Mouse (Mus musculus): Measurements from ENCODE around the gene Rpl22l1.

The Rpl22l1 gene

GRCm38 (mm10) chr3:28805301-28806097, at the start of gene Rpl22l1:
TSS of gene Rpl22l1 (plus strand) at chr3:28805436.
- DNase-seq (ENCODE audit: low read depth), result peak; percentile 99

GRCm38 (mm10) chr3:28755477-28755876, 49.8 kb upstream of the Rpl22l1 start:
- DNase-seq (ENCODE audit: low read depth), result no peak

DNA sequence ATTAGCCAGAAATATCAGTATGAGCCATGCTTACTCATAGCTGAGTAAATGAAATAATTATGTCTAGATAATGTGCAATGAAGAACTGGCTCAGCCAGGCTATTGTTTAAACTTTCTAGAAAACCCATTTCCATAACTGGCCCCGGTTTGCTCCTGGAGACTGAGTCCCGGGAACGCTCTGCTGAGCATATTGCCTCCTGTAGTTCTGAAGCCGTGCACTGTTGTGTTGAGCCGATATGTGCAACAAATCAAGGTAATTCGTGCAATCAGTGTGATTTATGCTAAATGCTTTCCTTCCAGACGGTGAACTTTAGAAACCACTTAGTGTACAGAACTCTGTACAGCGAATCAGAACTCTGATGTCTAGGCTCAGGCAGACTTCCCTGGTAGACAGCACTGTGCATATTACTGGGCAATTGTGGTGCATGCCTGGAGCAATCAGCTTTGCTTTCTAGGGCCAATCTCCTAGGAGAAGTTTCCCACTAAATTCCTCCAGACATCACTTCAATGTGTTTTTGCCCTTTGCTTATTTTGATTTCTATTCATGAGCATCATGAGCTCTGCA, 43.9 kb upstream of the Rpl22l1 start:
- no peak for DNase-seq (ENCODE audit: low read depth)

DNA sequence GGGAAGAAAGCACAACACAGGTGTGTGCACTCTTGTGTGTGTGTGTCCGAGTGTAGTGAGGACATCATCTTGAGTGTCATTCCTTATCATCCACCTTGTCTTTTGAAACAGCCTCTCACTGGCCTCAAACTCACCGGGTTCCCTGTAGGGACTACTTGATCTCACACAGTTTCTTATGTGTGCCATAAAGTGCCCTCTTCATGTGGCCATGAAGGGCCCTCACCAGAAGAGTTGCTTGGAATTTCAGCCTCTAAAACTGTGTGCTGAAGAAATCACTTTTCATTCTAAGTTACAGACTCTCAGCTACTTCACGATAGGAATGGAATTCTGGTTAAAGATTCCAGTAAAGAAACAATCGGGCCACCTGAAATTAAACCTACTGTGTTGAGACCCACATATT, 38.3 kb upstream of the Rpl22l1 start:
- no peak for DNase-seq (ENCODE audit: low read depth)

GRCm38 (mm10) chr3:28768222-28768621, 37.0 kb upstream of the Rpl22l1 start:
- no peak for DNase-seq (ENCODE audit: low read depth)

DNA sequence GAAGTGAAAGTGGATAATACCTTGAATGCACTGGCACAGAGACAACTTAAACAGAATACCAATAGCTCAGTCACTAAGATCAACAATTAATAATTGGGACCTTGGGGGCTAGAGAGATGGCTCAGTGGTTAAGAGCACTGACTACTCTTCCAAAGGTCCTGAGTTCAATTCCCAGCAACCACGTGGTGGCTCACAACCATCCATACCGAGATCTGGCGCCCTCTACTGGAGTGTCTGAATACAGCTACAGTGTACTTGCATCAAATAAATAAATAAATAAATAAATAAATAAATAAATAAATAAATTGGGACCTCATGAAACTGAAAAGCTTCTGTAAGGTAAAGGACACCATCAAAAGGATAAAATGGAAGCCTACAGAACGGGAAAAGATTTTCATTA, 32.3 kb upstream of the Rpl22l1 start:
- peak; percentile 32 for DNase-seq (ENCODE audit: low read depth)

DNA sequence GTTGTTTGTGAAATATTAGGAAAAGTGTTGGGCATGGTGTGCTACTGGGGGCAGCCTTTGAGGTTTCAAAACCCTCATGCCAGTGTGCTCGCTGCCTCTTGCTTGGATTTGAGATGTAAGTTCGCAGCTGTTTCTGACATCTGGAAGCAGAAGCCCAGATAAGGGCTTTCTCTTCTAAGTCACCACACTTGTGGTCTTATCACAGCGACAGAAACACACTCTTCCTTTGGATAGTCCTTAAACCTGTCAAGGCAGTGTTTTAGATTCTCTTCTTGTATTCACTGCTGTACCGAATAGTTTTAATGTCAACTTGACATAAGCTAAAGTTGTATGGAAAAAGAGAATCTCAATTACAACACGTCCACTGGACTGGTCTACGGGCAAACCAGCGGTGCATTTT, 29.9 kb upstream of the Rpl22l1 start:
- no peak for DNase-seq (ENCODE audit: low read depth)

DNA sequence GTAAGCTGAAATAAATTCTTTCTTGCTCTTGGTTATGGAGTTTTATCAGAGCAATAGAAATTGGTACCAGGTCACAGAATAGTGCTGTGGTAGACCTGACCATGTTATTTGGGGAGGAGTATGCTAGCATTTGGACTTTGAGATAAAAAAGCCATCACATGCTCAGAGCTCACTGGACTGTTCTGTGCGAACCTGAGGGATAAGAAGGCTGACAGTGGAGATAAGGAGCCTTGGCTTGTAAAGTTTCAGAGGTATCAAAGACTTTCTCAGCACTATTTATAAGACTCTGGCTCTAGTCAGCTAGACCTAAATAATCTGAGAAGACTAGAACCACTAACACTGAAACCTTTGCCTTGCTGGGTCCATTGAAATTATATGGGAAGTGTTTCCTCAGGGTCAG, 29.3 kb upstream of the Rpl22l1 start:
- DNase-seq (ENCODE audit: low read depth), result no peak

GRCm38 (mm10) chr3:28776491-28776890, 28.7 kb upstream of the Rpl22l1 start:
- DNase-seq (ENCODE audit: low read depth), result no peak

DNA sequence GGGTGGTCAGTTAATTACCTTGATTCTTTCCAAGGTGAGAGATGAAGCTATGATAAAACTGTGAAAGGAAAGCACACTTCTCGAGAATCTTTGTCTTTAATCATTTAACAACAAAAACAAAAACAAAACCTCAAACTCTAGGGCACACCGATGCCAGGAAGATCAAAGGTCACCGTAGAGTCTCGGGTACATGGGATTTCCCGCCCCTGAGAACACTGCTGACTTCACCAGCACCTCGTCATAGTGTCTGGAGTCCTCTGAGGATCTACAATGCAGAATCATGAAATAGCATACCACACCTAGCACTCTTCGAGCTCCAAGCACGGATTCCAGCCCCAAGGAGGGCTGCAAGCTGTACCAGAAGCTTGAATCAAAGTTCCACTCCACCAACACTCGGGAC, 24.7 kb upstream of the Rpl22l1 start:
- DNase-seq (ENCODE audit: low read depth), result peak; percentile 71

- peak; percentile 96 for DNase-seq (ENCODE audit: low read depth)
Measured at GRCm38 (mm10) chr3:28780994-28781393, 24.2 kb upstream of the Rpl22l1 start, which contains the start of gene Eif5a2. TSS of gene Eif5a2 (plus strand) at chr3:28781276.

DNA sequence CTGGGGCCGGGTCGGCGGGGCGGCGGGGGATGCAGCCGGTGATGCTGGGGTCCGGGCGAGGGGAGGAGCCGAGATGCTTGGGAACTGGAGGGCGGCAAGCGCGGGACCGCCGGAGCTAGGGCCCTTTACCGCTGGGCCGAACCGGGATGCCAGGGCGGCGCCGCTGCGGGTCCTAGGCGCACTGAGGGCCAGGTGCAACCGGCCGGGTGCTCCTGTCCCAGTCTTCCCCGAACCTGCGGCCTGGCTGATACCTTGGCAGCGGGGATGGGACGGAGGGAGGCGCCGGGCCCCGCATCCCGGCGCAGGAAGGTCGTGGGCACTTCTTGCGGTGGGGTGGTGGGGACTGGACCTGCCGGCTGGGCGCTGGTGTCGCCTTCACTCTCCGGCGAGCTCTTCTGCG, 23.8 kb upstream of the Rpl22l1 start:
- DNase-seq (ENCODE audit: low read depth), result no peak

- no peak for DNase-seq (ENCODE audit: low read depth)
Measured at GRCm38 (mm10) chr3:28781848-28782247, 23.4 kb upstream of the Rpl22l1 start.

DNA sequence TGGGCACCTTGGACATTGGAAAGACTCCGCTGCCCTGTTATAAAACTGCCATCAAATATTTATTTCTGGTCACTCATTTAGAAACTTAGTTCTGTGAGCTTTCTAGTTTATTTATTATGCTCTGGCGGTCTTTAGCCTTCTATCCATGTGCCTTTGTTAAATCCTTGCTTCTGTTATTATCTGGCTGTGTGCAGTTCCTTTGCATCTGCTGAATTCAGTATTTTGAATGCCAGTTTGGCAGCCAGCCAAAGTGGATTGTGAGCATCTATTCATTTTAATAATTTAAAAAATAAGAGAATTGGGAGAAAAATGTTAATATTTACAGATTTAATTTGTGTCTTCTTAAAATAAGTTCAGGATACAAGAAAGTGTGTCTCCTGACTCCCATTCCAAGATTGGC, 21.1 kb upstream of the Rpl22l1 start:
- no peak for DNase-seq (ENCODE audit: low read depth)

DNA sequence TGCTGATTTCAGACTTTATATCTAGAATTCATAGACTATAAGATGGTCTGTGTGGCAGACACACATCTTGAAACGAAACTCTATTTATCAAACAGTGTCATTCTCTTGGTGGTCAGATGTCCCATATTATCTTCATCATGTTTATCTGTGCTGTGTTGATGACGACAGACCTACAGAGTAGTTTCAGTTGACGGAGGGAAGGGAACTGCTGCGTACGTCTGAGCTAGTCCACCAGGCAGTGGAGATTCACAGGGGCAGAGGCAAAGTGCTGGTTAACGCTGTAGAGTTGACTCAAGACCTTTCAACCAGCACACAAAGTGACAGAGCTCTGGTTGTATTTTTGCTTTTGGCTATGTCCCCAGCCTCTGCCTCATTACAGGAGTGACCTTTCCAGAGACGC, 10.4 kb upstream of the Rpl22l1 start:
- DNase-seq (ENCODE audit: low read depth), result no peak

GRCm38 (mm10) chr3:28808039-28808643, 2.9 kb downstream of the Rpl22l1 start:
- DNase-seq (ENCODE audit: low read depth), result no peak

DNA sequence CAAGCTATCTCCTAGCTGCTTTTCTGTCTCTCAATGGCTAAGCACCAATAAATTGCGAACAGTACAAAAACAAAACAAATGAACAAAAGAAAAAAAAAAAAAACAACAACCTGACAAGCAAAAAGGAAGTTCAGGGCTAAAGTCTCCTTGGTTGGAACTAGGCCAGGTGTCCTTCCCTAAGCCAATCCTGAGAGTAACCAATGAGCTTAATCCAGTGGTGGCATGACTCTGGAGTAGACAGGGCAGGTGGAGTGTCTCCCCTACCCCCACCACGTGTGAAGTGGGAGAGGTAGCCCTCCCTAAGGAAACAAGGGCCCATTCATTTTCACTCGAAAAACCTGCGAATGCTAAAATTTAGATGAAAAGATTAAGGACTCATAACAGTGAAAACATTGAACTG, 6.2 kb downstream of the Rpl22l1 start:
- no peak for DNase-seq (ENCODE audit: low read depth)

GRCm38 (mm10) chr3:28814361-28814760, 9.1 kb downstream of the Rpl22l1 start:
- peak; percentile 88 for DNase-seq (ENCODE audit: low read depth)

DNA sequence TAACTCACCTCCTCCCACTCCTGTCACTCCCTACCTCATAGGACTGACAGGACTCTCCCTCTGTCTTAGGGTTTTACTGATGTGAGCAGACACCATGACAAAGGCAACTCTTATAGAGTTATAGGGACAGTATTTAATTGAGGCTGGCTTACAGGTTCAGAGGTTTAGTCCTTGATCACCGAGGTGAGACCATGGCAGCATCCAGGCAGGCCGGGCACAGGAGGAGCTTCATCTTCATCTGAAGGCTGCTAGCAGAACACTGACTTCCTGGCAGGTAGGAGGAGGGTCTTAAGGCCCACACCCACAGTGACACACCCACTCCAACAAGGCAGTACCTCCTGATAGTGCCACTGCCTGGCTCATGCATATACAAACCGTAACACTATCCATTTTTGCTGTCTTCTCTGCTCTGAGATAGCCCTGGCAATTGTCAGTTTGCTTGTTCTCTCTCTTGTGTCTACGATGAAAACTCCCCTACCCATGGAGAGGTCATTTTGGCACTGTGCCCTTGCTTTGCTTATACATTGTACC, 10.8 kb downstream of the Rpl22l1 start:
- DNase-seq (ENCODE audit: low read depth), result no peak

GRCm38 (mm10) chr3:28826272-28826671, 21.0 kb downstream of the Rpl22l1 start:
- no peak for DNase-seq (ENCODE audit: low read depth)

DNA sequence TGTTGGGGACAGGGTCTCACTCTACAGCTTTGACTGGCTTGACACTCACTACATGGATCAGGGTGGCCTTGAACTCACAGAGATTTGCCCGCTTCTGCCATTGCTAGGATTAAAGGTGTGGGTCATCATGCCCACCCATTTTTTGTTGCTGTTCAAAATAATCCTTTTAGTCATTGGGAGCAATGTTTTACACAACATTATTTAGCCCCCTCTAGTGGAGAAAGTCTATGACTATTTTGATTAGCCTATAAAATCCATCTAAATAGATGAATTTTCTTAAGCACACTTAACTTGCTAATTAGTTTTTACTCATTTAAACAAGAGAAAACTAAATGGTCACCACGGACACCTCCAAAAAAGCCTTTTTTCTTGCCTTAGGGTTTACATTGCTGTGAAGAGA, 22.4 kb downstream of the Rpl22l1 start:
- DNase-seq (ENCODE audit: low read depth), result no peak

DNA sequence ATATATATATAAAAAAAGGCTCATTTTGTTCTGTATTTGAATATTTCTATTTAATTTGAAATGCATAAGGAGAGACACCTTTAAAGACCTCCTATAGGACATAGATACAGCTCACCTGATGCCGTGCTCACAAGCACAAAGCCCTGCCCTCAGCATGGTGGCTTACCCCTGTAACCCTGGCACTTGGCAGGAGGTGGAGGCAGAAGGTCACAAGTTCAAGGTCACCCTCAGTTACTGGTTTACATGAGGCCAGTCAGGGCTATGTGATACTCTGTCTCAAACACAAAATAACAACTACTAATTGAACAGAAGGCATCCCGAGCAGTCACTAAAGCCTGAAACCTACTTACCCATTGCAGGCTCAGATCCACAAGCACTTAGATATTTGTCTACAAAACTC, 24.2 kb downstream of the Rpl22l1 start:
- DNase-seq (ENCODE audit: low read depth), result no peak

DNA sequence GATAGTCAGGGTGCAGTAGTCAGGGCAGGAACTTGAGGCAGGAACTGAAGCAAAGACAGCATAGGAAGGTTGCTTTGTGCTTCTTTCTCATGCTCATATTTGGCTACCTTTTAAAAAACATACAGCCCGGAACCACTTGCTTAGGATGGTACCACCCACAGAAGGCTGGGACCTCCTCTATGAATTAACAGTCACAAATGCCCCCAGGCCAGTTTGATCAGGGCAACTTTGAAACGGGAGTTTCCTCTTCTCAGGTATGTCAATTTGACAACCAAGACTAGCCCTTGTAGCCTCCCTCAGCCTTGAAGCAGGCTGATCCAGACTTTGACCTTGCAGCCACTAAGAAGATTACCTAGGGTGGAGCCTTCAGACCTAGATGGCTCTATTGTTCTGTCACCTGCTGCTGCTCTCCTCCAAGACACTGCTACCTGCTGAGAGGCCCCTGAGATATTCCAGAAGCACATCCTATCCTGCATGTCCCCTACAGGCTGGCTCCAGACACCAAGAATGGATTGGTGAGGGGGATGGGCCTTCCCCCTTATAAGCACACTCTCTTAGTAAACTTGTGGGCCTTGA, 31.6 kb downstream of the Rpl22l1 start:
- no peak for DNase-seq (ENCODE audit: low read depth)

All from induced T-regulatory cell, adult 2 months (primary cell).